Mouse (Mus musculus): ENCODE results near the gene Gfm2.

DNA sequence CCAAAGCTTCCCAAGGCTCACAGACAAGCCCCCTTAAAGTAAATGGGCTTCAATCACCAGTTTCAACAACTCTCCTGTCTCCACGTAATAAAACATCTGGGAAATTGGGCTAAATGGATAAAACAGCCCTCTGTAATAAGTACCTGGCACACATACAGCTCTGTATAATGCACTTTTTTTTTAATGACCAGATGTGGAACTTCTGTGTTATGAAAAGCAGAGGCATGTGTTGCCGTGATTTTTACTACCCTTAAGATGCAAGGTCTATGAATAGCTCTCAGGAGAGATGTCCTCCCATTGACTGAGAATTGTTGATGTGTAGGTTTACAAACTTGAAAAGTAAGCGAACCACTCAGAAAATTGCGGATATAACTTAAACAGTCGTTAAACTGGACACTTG lies 78.5 kb downstream of the Gfm2 start:
- TF ChIP-seq CTCF (IDR thresholded peaks at IDR 0.05; ENCODE audit: low read depth) = no peak
- no peak for TF ChIP-seq EP300 (IDR thresholded peaks at IDR 0.05; ENCODE audit: low read depth)

Measured in liver, embryonic 14.5 days (tissue).